Mouse (Mus musculus) heart, postnatal 0 days (tissue): Measurements from ENCODE around the gene Gm3020. TPM values are rescaled to one million over a fixed set of nuclear protein-coding genes. Genes with fewer than 3 reads are reported as not detected.
"Not testable (repeated sequence)": the region's sequence is repeated elsewhere in the genome, so short reads cannot be mapped to it uniquely, and the experiment has no call there.

Source experiments
- ATAC-seq: fragments of 200-750 bp; cut with Nextera tagmentation; 2 replicates; pipeline ENCODE4 v1.8.0; 2017; ENCODE audit warnings: low read depth, moderate number of reproducible peaks, moderate library complexity; ENCODE audit not compliant: insufficient read depth
- DNase-seq: peaks from one replicate; pipeline ENCODE4 v3.0.0-alpha.2; 2016; ENCODE audit warnings: low spot score
- H3K27ac ChIP-seq: fragments of 300-500 bp; sonication (generic); 2 replicates; pipeline ENCODE4 v1.5.1; 2014; ENCODE audit warnings: low read depth, mild to moderate bottlenecking
- H3K27me3 ChIP-seq: fragments of 300-500 bp; sonication (generic); 2 replicates; pipeline ENCODE4 v1.6.1; 2014; ENCODE audit warnings: low read length, mixed read lengths; ENCODE audit not compliant: control insufficient read depth, insufficient read depth
- H3K36me3 ChIP-seq: fragments of 300-500 bp; sonication (generic); replicated peaks from 2 replicates; pipeline ENCODE4 v1.6.1; 2014; ENCODE audit warnings: low read length, mixed read lengths; ENCODE audit not compliant: control insufficient read depth, insufficient read depth
- H3K4me1 ChIP-seq: fragments of 300-500 bp; sonication (generic); 2 replicates; pipeline ENCODE4 v1.6.1; 2014; ENCODE audit warnings: antibody characterized with exemption; ENCODE audit not compliant: control insufficient read depth, insufficient read depth
- H3K4me2 ChIP-seq: fragments of 300-500 bp; sonication (generic); 2 replicates; pipeline ENCODE4 v1.6.1; 2014; ENCODE audit warnings: low read depth, mild to moderate bottlenecking, low read length, moderate library complexity
- H3K4me3 ChIP-seq: fragments of 300-500 bp; sonication (generic); 2 replicates; pipeline ENCODE4 v1.5.1; 2014; ENCODE audit warnings: low read depth, low read length
- H3K9ac ChIP-seq: fragments of 300-500 bp; sonication (generic); replicated peaks from 2 replicates; pipeline ENCODE4 v1.6.1; 2014; ENCODE audit warnings: low read depth, low read length, mixed read lengths
- H3K9me3 ChIP-seq: fragments of 300-500 bp; sonication (generic); replicated peaks from 2 replicates; pipeline ENCODE4 v1.6.1; 2016; ENCODE audit warnings: low read length; ENCODE audit not compliant: control insufficient read depth
- WGBS: fragments of 180-500 bp; shearing (Covaris S2); extraction: QIAGEN DNeasy Blood & Tissue Kit; methylation state at CpG from one replicate; pipeline ENCODE4 v1.1.7; 2014; 5-methylcytosine and 5-hydroxymethylcytosine counted together
- polyA plus RNA-seq: library from polyadenylated mRNA; unstranded; fragments of >200 nt; fragmentation: Nextera tagmentation; extraction: Ambion mirVana; gene quantifications from 2 replicates; pipeline ENCODE4 v1.2.1, GENCODE M21; 2015
- total RNA-seq: library from RNA; depleted of rRNA; stranded (reverse); fragments of >200 nt; gene quantifications from 2 replicates; pipeline ENCODE4 v1.2.3, GENCODE M21; 2014; ENCODE audit warnings: low replicate concordance; rRNA removed

Gm3020 gene
- total RNA-seq, result 2.3 TPM in 1 of 2 replicates, not detected in the other
- 1.8 and 2.0 TPM in 2 replicates for polyA plus RNA-seq

DNA sequence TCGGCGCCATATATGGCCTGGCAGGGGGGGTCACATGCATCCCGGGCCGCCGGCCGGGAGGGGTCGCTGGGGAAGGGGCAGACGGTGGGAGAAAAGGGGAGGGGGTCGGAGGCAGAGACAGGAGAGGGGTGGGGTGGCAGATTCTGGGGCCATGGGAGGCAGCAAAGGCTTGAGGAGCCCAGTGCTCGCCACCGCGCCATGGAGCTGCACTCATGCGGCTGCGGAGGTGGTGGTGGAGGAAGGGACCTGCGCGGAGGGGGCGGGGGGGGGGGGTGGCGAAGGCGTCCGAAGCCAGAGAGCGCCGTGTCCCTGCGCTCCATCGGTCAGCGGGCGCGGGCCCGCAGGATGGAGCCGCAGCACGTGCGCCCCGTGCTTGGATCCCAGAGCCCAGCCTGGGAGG is at the start of gene Gm3020:
Gm3020 (plus strand) TSS at position 301 of the 400 bp plus-strand sequence.
- H3K4me1 ChIP-seq, result not testable (repeated sequence)
- no CpG with 5 or more reads among the region's 32 CpGs for WGBS

DNA sequence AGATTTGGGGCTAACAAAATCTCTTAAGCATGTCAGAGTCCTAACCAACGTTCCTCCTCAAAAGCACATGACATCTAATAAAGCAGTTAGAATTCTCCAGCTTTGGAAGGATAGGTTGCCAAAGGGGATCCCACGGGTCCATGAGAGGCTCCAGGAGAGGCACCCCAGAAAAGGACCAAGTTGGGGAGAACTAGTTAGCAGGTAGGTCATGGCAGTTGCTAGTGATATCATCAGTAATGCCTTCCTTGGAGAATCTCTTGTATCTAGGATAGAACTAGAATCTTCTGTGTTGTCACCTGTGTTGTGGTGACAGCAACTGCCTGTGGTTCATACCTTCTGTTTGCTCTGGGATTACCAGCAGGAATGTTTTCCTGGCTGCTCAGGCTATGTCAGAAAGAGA is 17.6 kb upstream of the Gm3020 start, which contains the start of gene Gm3012:
Gm3012 (plus strand) TSS at position 301 of the 400 bp plus-strand sequence.
- H3K36me3 ChIP-seq, ATAC-seq, H3K4me3 ChIP-seq, DNase-seq, H3K4me1 ChIP-seq, H3K4me2 ChIP-seq, H3K27ac ChIP-seq, H3K9me3 ChIP-seq, H3K9ac ChIP-seq, H3K27me3 ChIP-seq: not testable (repeated sequence)
- WGBS, result no CpG with 5 or more reads among the region's 2 CpGs

More for the DNA sequence above, at the start of gene Gm3020:
- ATAC-seq, H3K9ac ChIP-seq, H3K4me3 ChIP-seq, H3K4me2 ChIP-seq, H3K36me3 ChIP-seq, DNase-seq, H3K9me3 ChIP-seq, H3K27ac ChIP-seq, H3K27me3 ChIP-seq: not testable (repeated sequence)

DNA sequence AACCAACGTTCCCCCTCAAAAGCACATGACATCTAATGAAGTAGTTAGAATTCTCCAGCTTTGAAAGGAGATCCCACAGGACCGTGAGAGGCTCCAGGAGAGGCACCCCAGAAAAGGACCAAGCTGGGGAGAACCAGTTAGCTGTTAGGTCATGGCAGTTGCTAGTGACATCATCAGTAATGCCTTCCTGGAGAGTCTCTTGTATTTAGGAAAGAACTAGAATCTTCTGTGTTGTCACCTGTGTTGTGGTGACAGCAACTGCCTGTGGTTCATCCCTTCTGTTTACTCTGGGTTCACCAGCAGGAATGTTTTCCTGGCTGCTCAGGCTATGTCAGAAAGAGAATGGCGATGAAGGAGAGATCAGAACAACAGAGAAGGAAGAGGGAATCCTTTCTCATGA is 36.7 kb downstream of the Gm3020 start, which contains the start of gene Gm3043:
Gm3043 (plus strand) TSS at position 301 of the 400 bp plus-strand sequence.
- not testable (repeated sequence) for H3K4me1 ChIP-seq, H3K27ac ChIP-seq, H3K9me3 ChIP-seq, H3K4me2 ChIP-seq, H3K4me3 ChIP-seq, DNase-seq, H3K36me3 ChIP-seq, H3K9ac ChIP-seq, ATAC-seq, H3K27me3 ChIP-seq
- no CpG with 5 or more reads among the region's 3 CpGs for WGBS

Other genes starting within 250 kb of the Gm3020 start
- 2.3 TPM in 1 of 2 replicates, not detected in the other for gene Gm10409, start 239.4 kb upstream of the Gm3020 start, total RNA-seq
- gene Gm10409, start 239.4 kb upstream of the Gm3020 start, polyA plus RNA-seq, result 1.8 and 2.0 TPM in 2 replicates
- gene Gm3005, start 223.9 kb upstream of the Gm3020 start, total RNA-seq, result 0.53 and 6.6 TPM in 2 replicates
- 2.9 and 4.3 TPM in 2 replicates for gene Gm3005, start 223.9 kb upstream of the Gm3020 start, polyA plus RNA-seq
- not detected in 2 replicates for gene Gm10408, start 202.7 kb upstream of the Gm3020 start, total RNA-seq
- gene Gm10408, start 202.7 kb upstream of the Gm3020 start, polyA plus RNA-seq, result not detected in 2 replicates
- not detected in 2 replicates for gene Gm3012, start 17.5 kb upstream of the Gm3020 start, total RNA-seq
- not detected in 2 replicates for gene Gm3012, start 17.5 kb upstream of the Gm3020 start, polyA plus RNA-seq
- gene Gm3043, start 36.8 kb downstream of the Gm3020 start, total RNA-seq, result not detected in 2 replicates
- gene Gm3043, start 36.8 kb downstream of the Gm3020 start, polyA plus RNA-seq, result not detected in 2 replicates
- 0.66 TPM in 1 of 2 replicates, not detected in the other for gene Gm3002, start 158.0 kb downstream of the Gm3020 start, total RNA-seq
- gene Gm3002, start 158.0 kb downstream of the Gm3020 start, polyA plus RNA-seq, result 0.41 and 0.77 TPM in 2 replicates
- gene Gm3033, start 194.2 kb downstream of the Gm3020 start, total RNA-seq, result not detected in 2 replicates
- gene Gm3033, start 194.2 kb downstream of the Gm3020 start, polyA plus RNA-seq, result not detected in 2 replicates
- not detected in 2 replicates for gene Gm2916, start 232.1 kb downstream of the Gm3020 start, total RNA-seq
- 0.07 and 0.11 TPM in 2 replicates for gene Gm2916, start 232.1 kb downstream of the Gm3020 start, polyA plus RNA-seq